ENCODE assay signal across 8 mouse cellular contexts in genomic region chr2:165234613-165235291, GRCm38 (mm10). TPM values are rescaled to one million over a fixed set of nuclear protein-coding genes. Genes with fewer than 3 reads are reported as not detected.
DNase-seq lines count a peak whose midpoint lies in the region; ATAC-seq lines count a peak whose summit lies in the region.

Gene Cdh22, minus strand, starts transcription at chr2:165234853.

- H3K27me3 ChIP-seq in forebrain, embryonic 16.5 days (replicated peaks; ENCODE audit: control insufficient read depth, insufficient read depth, low read length), result peaks cover 27% of the 10 kb centered on the region
- H3K27me3 ChIP-seq in liver, embryonic 16.5 days (ENCODE audit: control insufficient read depth, insufficient read depth, low read depth, low read length), result peaks cover 77% of the 10 kb centered on the region
- peaks cover 97% of the 10 kb centered on the region for H3K27me3 ChIP-seq in neural tube, embryonic 12.5 days (replicated peaks)

- 0% methylated on average over 49 of the region's 60 CpGs for WGBS in forebrain, embryonic 16.5 days
- under 1% methylated on average over 37 of the region's 60 CpGs for WGBS in liver, embryonic 16.5 days (ENCODE audit: insufficient replicate concordance)
- WGBS in neural tube, embryonic 12.5 days, result under 1% methylated on average over 50 of the region's 60 CpGs

- H3K27ac ChIP-seq in forebrain, embryonic 16.5 days (ENCODE audit: low read length), result peak within 1 kb of the TSS; percentile 26; the same call in 1 of the 2 replicates
- H3K27ac ChIP-seq in liver, embryonic 16.5 days (ENCODE audit: low read length), result no peak within 1 kb of the TSS
- H3K27ac ChIP-seq in neural tube, embryonic 12.5 days, result peak within 1 kb of the TSS; percentile 70; the same call in 1 of the 2 replicates

- H3K9me3 ChIP-seq in forebrain, embryonic 16.5 days (ENCODE audit: control insufficient read depth, low read length), result no peaks in the 10 kb centered on the region
- no peaks in the 10 kb centered on the region for H3K9me3 ChIP-seq in liver, embryonic 16.5 days (replicated peaks; ENCODE audit: control insufficient read depth, low read length)
- H3K9me3 ChIP-seq in neural tube, embryonic 12.5 days, result no peaks in the 10 kb centered on the region

- intact Hi-C loops in heart, postnatal 25 days (cut with DNase I), result loop anchor here (2.0 to 5.0 kb wide), 2 partner anchors 128 to 160 kb away; no protein-coding TSS in a partner anchor

- DNase-seq in MN1 (ENCODE audit: low spot score), result peak; percentile 86
- peak; percentile 83 for DNase-seq in cerebellum, adult 11-12 months
- peak; percentile 10 for DNase-seq in heart, postnatal 25 days (ENCODE audit: low spot score)
- peak; percentile 48 to 66 for DNase-seq in layer of hippocampus, adult 8-10 months (ENCODE audit: low spot score in 2 of 2)
- DNase-seq in thymus, postnatal 14 days, result peak; percentile 23

- peak within 1 kb of the TSS; percentile 68 for H3K9ac ChIP-seq in forebrain, embryonic 16.5 days (replicated peaks; ENCODE audit: low read depth, low read length)
- no peak within 1 kb of the TSS for H3K9ac ChIP-seq in liver, embryonic 16.5 days (ENCODE audit: low read depth, low read length)
- H3K9ac ChIP-seq in neural tube, embryonic 12.5 days, result peak within 1 kb of the TSS; percentile 75

- ATAC-seq in forebrain, embryonic 16.5 days, result peak; percentile 84
- ATAC-seq in liver, embryonic 16.5 days (ENCODE audit: low read depth), result no peak
- peak; percentile 79 for ATAC-seq in neural tube, embryonic 12.5 days (ENCODE audit: low FRiP score, low read depth)

- H3K4me3 ChIP-seq in forebrain, embryonic 16.5 days (replicated peaks; ENCODE audit: low read length), result peak within 1 kb of the TSS; percentile 61
- H3K4me3 ChIP-seq in liver, embryonic 16.5 days (ENCODE audit: low read depth, low read length), result peak within 1 kb of the TSS; percentile 51
- peak within 1 kb of the TSS; percentile 63 for H3K4me3 ChIP-seq in neural tube, embryonic 12.5 days

- peak within 1 kb of the TSS; percentile 99 for H3K4me2 ChIP-seq in forebrain, embryonic 16.5 days (ENCODE audit: low read length)
- H3K4me2 ChIP-seq in liver, embryonic 16.5 days (ENCODE audit: low read depth, low read length), result peak within 1 kb of the TSS; percentile 64
- H3K4me2 ChIP-seq in neural tube, embryonic 12.5 days (replicated peaks), result peak within 1 kb of the TSS; percentile 98

- peaks cover 24% of the 10 kb centered on the region for H3K4me1 ChIP-seq in forebrain, embryonic 16.5 days (replicated peaks; ENCODE audit: control insufficient read depth, insufficient read depth, low read length)
- no peaks in the 10 kb centered on the region; the same call in none of the 2 replicates for H3K4me1 ChIP-seq in liver, embryonic 16.5 days (ENCODE audit: control insufficient read depth, low read depth, low read length)
- H3K4me1 ChIP-seq in neural tube, embryonic 12.5 days, result peaks cover 34% of the 10 kb centered on the region

- H3K36me3 ChIP-seq in forebrain, embryonic 16.5 days (ENCODE audit: control insufficient read depth, insufficient read depth), result no peaks in the 10 kb centered on the region
- H3K36me3 ChIP-seq in liver, embryonic 16.5 days (ENCODE audit: control insufficient read depth, insufficient read depth), result no peaks in the 10 kb centered on the region
- H3K36me3 ChIP-seq in neural tube, embryonic 12.5 days, result no peaks in the 10 kb centered on the region

RNA-seq across cellular contexts. Expression of gene Cdh22, which starts in this region (rescaled TPM):
- 3.7 and 5.6 TPM in 2 replicates for polyA plus RNA-seq in forebrain, embryonic 16.5 days (2015; fragmentation: Nextera tagmentation; extraction: Ambion mirVana)
- total RNA-seq in heart, postnatal 25 days (2021), result under 1 TPM; 0.36 to 0.42 TPM
- total RNA-seq in layer of hippocampus, adult 8-10 months (2022), result 10 to 100 TPM; 17.8 to 19.7 (median 18.2) TPM
- polyA plus RNA-seq in liver, embryonic 16.5 days (2015; fragmentation: Nextera tagmentation; extraction: Ambion mirVana), result not detected in 2 replicates
- polyA plus RNA-seq in neural tube, embryonic 12.5 days (2016; fragmentation: Nextera tagmentation; extraction: Ambion mirVana), result 10.0 and 10.4 TPM in 2 replicates

Comparison
In these comparisons a context has a peak if more than half of its experiments do, and no peak if none do; other contexts are left out.
1. RNA of gene Cdh22 (total RNA-seq): 17.8 to 19.7 TPM in layer of hippocampus, adult 8-10 months; 0.36 to 0.42 TPM in heart, postnatal 25 days; every median in the first group is over 10 times any median in the second.
2. Peak in DNase-seq in heart, postnatal 25 days; RNA of the gene not detected or under 1 TPM.
3. DNase-seq: peak in every context shown above with its lines; median percentile 86 in MN1; 83 in cerebellum, adult 11-12 months; 57 in layer of hippocampus, adult 8-10 months; 23 in thymus, postnatal 14 days; 10 in heart, postnatal 25 days.
4. Peak in every context shown above with its lines, with median percentiles within 50 percentile points of each other: H3K4me2 ChIP-seq and H3K4me3 ChIP-seq.